Mouse (Mus musculus): ENCODE data around the gene Tmem203. TPM values are rescaled to one million over a fixed set of nuclear protein-coding genes. Genes with fewer than 3 reads are reported as not detected.

Tmem203 gene
- not detected for polyA plus RNA-seq (2014; fragmentation: Illumina TruSeq; extraction: RNeasy Lipid Tissue Mini Kit (QIAGEN cat#74804); ENCODE audit: low replicate concordance)

DNA sequence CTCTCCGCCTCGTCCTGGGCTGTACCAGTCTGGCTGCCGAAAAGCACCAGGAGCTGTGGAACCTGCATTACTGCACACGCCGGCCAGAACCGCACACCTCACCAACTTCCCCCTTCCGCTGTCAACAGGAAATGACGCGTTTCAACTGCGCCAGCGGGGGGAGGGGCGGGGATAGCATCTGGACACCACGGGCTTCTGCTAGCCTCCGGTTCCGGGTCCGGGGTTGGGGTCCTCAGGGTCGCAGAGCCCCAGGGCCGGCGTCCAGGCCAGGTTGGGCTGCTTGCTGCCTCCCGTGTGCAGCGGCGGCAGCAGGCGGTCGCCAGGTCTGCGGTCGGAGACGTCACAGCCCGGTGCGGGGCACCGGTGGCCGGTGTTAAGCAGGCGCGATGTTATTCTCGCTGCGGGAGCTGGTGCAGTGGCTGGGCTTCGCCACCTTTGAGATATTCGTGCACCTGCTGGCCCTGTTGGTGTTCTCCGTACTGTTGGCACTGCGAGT lies at the start of gene Tmem203:
Gene Tmem203, plus strand, starts transcription at position 156 of the 496 bp plus-strand sequence.

DNA sequence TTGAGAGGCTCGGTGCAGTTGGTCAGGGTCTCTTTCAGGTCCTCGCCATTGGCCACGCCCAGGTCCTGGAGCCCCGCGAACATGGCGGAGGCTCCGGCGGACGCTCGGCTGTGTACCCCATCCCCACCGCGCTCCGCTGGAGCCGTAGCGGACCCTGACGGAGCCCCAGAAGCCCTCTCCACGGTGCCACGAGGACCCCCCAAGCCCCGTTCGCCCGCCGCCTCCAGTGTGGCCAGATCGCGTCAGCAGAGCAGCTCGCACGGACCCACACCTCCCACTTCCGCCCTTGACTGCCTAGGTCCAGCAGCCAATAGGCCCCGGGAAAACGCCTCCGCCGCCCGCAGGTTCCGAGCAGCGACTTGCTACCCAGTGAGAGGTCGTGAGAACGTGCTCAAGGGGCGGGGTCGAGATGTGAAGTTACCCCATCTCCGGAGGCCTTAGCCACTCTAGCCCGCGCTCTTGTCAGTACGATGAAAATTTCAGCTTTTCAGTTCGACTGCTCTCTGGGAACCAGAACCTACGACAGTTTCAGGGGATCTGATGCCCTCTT lies 44.0 kb upstream of the Tmem203 start, which contains the start of gene Nelfb:
Gene Nelfb, minus strand, starts transcription at position 369 of the 550 bp plus-strand sequence.

DNA sequence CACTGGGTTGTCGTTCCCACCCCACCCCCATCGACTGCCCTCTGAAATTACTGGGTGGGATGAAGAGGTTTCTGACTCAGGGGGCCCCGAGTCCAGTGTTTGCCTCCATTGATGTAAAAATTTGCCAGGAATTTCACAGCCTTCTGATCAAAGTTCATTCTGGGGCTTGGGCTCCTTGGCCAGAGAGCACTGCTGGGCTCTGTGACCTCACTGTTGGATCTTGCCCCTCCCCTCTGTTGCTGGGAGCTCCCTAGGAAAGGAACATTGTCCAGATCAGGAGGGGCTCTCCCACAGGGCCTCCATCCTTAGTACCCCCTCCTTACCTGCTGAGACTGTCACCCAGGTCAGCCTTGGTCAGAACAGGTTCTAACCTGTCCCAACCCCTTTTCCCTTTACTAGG lies 40.8 kb upstream of the Tmem203 start, which contains the start of gene Stpg3:
Gene Stpg3, minus strand, starts transcription at position 194 of the 400 bp plus-strand sequence.

DNA sequence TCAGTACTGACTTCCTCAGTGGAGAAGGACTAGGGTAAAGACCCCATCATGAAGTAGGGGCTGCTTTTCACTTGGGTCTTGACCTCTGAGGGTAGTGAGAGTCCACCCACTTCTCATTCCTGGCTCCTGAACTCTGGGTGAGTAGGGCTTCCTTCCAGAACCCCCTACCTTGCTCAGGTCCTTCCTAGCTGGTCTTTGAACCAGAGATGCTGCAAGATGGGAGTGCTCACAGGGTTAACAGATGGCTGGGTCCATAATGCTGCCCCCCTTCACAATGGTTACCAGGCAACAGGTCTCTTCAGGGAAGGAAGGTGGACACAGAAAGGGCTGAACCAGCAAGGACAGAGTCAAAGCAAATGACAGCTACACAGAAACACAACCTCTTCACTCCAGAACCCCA lies 36.8 kb upstream of the Tmem203 start, which contains the start of gene Fam166a:
Gene Fam166a, plus strand, starts transcription at position 301 of the 400 bp plus-strand sequence.

DNA sequence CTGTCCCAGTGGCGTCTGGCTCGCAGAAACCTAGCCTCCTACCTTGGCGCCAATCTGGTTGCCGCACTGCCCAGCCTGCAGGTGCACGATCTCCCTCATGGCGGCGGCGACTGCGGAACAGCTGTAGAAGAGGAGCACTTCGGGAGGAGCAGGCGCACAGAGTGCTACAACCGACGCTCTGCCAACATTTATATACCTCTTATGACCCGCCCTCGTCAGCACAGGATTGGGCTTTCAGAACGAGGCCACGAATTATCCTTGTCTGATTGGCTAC lies 30.8 kb upstream of the Tmem203 start, which contains the start of gene Tubb4b:
Gene Tubb4b, minus strand, starts transcription at position 211 of the 274 bp plus-strand sequence.

DNA sequence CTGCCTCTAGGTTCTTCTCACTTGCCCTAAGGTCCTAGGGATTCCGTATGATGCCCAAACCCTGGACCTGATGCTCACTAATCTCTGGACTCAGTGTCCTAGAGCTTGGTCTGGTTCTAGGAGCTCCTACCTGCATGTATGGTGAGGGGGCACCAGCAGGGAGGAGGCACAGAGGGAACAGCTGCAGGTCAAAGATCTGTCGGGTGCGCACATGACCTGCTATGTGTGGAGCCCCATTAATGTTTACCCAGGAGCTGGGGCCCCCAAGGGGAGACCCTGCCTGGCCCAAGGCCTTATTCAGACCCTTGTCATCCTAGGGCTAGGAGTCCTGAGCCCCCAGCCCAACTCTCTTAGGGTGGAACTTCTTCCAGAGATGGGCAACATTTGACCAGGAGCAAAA lies 21.2 kb upstream of the Tmem203 start, which contains the start of gene Slc34a3:
Gene Slc34a3, minus strand, starts transcription at position 315 of the 400 bp plus-strand sequence.

DNA sequence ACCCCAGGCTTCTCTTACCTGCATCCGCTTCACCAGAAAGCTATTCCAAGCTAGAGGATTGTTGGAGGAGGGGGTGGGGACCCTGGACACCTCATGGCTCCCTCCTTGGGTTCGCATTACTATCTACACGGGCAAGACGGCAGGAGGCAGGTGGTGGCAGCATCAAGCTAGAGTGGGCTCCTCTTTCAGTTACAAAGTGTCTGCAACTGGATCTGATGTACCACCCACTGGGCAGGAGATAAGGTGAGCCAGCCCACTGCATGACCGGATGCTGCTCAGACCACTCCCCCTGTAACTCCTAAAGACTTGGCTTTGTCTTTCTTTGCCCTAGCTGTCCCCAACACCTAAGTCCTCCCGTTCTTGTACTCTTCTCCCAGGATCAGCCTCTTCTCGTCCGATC lies 18.6 kb upstream of the Tmem203 start, which contains the start of gene Rnf224:
Gene Rnf224, minus strand, starts transcription at position 174 of the 400 bp plus-strand sequence.

DNA sequence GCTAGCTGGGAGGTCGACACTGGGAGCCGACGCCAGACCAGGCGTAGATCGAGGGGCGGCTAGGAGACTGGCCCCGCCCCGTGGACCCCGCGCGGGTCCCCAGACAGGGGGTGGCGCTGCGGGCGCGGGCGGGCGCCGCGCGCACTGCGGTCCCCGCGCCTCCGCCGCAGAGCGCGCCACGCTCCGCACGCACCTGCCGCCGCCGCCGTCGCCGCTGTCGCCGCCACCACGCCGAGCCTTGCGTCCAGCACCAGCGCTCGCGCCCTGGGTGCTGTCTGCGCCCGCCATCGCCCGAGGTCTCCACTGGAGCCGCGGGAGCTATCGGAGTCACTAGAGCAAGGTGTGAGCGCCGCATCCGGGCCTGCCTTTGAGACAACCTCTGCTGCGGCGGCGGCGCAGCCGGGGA lies 13.1 kb upstream of the Tmem203 start, which contains the start of the genes Rnf208 and Cysrt1:
Gene Rnf208, plus strand, starts transcription at position 155 of the 406 bp plus-strand sequence.
Gene Cysrt1, minus strand, starts transcription at position 352 of the 406 bp plus-strand sequence.

DNA sequence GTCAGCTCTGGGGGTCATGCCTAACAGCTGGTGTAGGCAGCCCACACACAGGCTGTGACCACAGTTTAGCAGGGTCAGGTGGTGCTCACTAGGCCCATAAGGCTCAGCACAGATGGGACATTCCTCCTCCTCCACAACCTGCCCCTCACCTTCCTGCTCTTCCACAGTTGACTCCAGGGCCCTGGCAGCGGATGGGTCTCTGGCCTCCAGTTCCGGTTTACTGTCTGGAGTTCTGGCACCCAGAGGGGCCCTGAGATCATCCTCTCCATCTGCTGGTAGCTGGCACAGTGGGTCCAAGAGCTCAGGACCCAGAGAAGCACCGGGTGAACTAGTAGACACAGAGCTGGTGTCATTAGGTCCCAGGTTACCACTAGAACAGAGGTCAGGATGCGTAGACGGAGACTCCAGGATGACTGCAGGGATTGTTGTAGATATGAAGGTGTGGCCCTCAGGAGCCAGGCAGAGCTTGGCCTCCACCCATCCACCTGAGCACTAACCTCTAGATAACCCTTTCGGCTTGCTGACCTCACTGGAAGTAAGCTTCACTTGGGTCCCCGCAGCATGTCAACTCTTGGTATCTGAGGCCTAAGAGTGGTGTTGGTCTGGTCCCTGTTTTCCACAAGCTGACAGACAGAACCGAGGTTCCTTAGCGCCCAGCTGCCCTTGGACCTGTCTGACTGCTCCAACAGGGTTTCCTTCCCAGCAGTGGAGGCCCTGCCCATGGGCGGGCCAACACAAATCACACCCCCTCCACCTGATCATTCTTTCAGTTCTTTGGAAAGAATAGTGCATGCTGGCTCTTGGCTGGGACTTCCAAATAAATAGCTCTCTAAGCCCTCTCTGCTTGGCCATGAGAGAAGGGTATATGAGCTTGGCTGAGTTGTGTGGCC lies 8.8 kb upstream of the Tmem203 start, which contains the start of gene AL732309.1:
Gene AL732309.1, minus strand, starts transcription at position 681 of the 890 bp plus-strand sequence.

DNA sequence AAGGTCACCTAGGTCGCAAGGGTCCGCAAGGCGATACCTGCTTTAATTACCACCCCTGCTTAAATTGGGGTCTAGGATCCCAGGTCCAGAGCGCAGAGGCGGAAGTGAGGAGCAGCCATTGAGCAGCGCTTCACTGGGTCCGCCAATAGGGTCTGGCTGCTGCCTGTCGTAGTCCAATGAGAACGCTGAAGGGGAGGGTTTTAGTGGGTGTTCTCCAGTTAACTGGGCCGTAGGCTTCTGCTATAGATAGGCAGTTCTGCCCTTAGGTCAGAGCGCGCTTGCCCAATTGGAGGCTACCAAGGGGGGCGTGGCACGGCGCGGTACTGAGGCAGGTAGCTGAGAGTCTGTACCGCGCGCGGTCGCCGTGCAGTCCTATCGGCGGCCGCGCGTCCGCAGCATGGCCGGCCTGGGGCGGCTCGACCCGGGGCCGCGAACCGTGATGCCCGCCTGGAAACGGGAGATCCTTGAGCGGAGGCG lies 7.1 kb downstream of the Tmem203 start, which contains the start of gene Tprn:
Gene Tprn, plus strand, starts transcription at position 328 of the 477 bp plus-strand sequence.

DNA sequence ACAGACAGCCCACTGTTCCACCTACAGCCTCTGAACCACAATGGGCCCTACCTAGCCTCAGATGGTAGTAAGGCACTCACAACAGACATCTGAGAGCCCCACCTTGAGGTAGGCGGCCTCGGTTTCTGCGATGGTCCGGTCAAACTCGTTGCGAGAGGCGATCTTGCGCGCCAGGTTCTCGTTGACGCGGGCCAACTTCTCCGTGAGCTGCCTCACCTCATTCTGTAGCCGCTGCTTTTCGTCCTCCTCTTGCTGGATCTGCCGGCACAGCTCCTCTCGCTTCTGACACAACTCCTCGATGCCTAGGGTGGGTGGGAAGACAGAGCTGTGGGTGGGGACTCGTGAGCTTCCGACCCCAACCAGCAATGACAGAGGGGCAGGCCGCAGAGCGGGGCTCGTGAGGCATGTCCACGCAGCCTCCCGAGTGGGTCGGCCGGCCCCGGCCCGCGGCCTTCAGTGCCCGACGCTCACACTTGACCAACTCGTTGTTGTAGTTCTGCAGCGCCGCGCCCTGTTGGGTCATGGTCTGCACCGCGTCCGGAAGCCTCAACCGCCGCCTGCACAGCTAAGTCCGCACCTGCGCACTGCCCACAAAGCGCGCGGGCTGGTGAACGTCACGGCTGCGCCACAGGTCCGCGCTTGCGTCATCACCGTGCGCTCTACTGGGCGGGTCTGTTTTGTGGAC lies 16.7 kb downstream of the Tmem203 start, which contains the start of the genes Ssna1 and Anapc2:
Gene Ssna1, minus strand, starts transcription at position 612 of the 685 bp plus-strand sequence.
Gene Anapc2, plus strand, starts transcription at position 652 of the 685 bp plus-strand sequence.

DNA sequence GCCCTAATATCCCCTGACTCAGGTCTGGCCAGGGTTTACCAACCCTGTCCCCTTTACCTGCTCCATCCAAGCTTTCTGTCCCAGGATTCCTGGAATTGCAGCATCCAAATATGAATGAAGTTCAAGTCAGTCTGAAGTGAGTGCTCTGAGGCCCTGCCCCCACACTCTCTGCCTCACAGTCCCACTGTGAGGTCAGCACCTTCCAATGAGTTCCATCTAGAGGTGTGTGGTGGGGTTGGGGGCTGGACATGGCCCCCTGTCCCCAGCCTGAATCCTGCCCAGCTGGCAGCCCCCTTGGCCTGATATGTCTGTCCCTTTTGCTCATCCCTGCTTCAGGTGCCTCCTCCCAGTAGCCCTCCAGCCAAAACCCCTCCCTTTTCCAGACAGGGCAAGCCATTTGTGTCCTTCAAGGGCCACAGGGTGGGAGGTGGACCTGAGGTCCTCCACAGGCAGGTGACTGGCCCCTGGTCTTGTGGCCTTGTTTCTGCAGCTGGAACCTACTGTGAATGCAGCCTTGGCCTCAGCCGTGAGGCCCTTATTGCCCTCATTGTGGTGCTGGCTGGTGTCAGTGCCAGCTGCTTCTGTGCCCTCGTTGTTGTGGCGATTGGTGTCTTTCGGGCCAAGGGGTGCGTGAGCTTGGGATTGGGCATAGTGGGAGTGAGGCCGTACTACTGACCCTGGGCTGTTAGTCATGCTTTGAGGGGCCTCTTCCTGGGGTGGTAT lies 32.8 kb downstream of the Tmem203 start, which contains the start of gene Tmem210:
Gene Tmem210, plus strand, starts transcription at position 219 of the 723 bp plus-strand sequence.

DNA sequence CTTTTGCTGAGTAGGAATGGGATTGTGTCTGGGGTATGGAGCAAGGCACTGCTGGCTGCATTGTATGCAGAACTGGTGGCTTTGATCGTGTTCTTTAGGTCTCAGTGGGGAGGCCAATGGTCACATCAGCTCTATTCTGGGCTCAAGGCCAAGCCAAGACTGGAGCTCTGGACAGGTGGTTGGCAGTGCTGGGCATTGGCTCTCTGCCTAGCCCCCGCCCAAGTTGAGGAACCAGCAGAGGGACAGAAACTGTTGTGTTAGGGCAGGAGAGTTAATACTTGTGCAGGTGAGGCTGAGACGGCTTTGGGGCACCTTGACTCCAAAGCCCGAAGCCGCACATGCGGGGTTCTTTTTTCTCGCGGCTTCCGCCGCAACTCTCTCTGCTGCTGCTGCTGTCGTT lies 34.4 kb downstream of the Tmem203 start, which contains the start of gene Lrrc26:
Gene Lrrc26, plus strand, starts transcription at position 265 of the 400 bp plus-strand sequence.

Other genes starting within 250 kb of the Tmem203 start
- gene Nsmf, start 201.1 kb upstream of the Tmem203 start, polyA plus RNA-seq (2014; fragmentation: Illumina TruSeq; extraction: RNeasy Lipid Tissue Mini Kit (QIAGEN cat#74804); ENCODE audit: low replicate concordance) = 1.8 TPM
- 43.1 TPM for gene Entpd8, start 175.1 kb upstream of the Tmem203 start, polyA plus RNA-seq (2014; fragmentation: Illumina TruSeq; extraction: RNeasy Lipid Tissue Mini Kit (QIAGEN cat#74804); ENCODE audit: low replicate concordance)
- not detected for gene Noxa1, start 160.3 kb upstream of the Tmem203 start, polyA plus RNA-seq (2014; fragmentation: Illumina TruSeq; extraction: RNeasy Lipid Tissue Mini Kit (QIAGEN cat#74804); ENCODE audit: low replicate concordance)
- 17.8 TPM for gene Nrarp, start 74.7 kb upstream of the Tmem203 start, polyA plus RNA-seq (2014; fragmentation: Illumina TruSeq; extraction: RNeasy Lipid Tissue Mini Kit (QIAGEN cat#74804); ENCODE audit: low replicate concordance)
- gene Tor4a, start 58.6 kb upstream of the Tmem203 start, polyA plus RNA-seq (2014; fragmentation: Illumina TruSeq; extraction: RNeasy Lipid Tissue Mini Kit (QIAGEN cat#74804); ENCODE audit: low replicate concordance) = 2.0 TPM
- 3.2 TPM for gene Nelfb, start 44.0 kb upstream of the Tmem203 start, polyA plus RNA-seq (2014; fragmentation: Illumina TruSeq; extraction: RNeasy Lipid Tissue Mini Kit (QIAGEN cat#74804); ENCODE audit: low replicate concordance)
- not detected for gene Stpg3, start 40.8 kb upstream of the Tmem203 start, polyA plus RNA-seq (2014; fragmentation: Illumina TruSeq; extraction: RNeasy Lipid Tissue Mini Kit (QIAGEN cat#74804); ENCODE audit: low replicate concordance)
- gene Fam166a, start 36.7 kb upstream of the Tmem203 start, polyA plus RNA-seq (2014; fragmentation: Illumina TruSeq; extraction: RNeasy Lipid Tissue Mini Kit (QIAGEN cat#74804); ENCODE audit: low replicate concordance) = not detected
- 46.6 TPM for gene Tubb4b, start 30.7 kb upstream of the Tmem203 start, polyA plus RNA-seq (2014; fragmentation: Illumina TruSeq; extraction: RNeasy Lipid Tissue Mini Kit (QIAGEN cat#74804); ENCODE audit: low replicate concordance)
- gene Slc34a3, start 21.1 kb upstream of the Tmem203 start, polyA plus RNA-seq (2014; fragmentation: Illumina TruSeq; extraction: RNeasy Lipid Tissue Mini Kit (QIAGEN cat#74804); ENCODE audit: low replicate concordance) = not detected
- gene Rnf224, start 18.7 kb upstream of the Tmem203 start, polyA plus RNA-seq (2014; fragmentation: Illumina TruSeq; extraction: RNeasy Lipid Tissue Mini Kit (QIAGEN cat#74804); ENCODE audit: low replicate concordance) = not detected
- not detected for gene Rnf208, start 13.2 kb upstream of the Tmem203 start, polyA plus RNA-seq (2014; fragmentation: Illumina TruSeq; extraction: RNeasy Lipid Tissue Mini Kit (QIAGEN cat#74804); ENCODE audit: low replicate concordance)
- gene Cysrt1, start 13.0 kb upstream of the Tmem203 start, polyA plus RNA-seq (2014; fragmentation: Illumina TruSeq; extraction: RNeasy Lipid Tissue Mini Kit (QIAGEN cat#74804); ENCODE audit: low replicate concordance) = not detected
- 0.93 TPM for gene AL732309.1, start 8.6 kb upstream of the Tmem203 start, polyA plus RNA-seq (2014; fragmentation: Illumina TruSeq; extraction: RNeasy Lipid Tissue Mini Kit (QIAGEN cat#74804); ENCODE audit: low replicate concordance)
- 2.3 TPM for gene Tprn, start 7.2 kb downstream of the Tmem203 start, polyA plus RNA-seq (2014; fragmentation: Illumina TruSeq; extraction: RNeasy Lipid Tissue Mini Kit (QIAGEN cat#74804); ENCODE audit: low replicate concordance)
- 0.56 TPM for gene Ssna1, start 17.0 kb downstream of the Tmem203 start, polyA plus RNA-seq (2014; fragmentation: Illumina TruSeq; extraction: RNeasy Lipid Tissue Mini Kit (QIAGEN cat#74804); ENCODE audit: low replicate concordance)
- 4.6 TPM for gene Anapc2, start 17.0 kb downstream of the Tmem203 start, polyA plus RNA-seq (2014; fragmentation: Illumina TruSeq; extraction: RNeasy Lipid Tissue Mini Kit (QIAGEN cat#74804); ENCODE audit: low replicate concordance)
- gene Tmem210, start 32.7 kb downstream of the Tmem203 start, polyA plus RNA-seq (2014; fragmentation: Illumina TruSeq; extraction: RNeasy Lipid Tissue Mini Kit (QIAGEN cat#74804); ENCODE audit: low replicate concordance) = not detected
- 0.37 TPM for gene Lrrc26, start 34.5 kb downstream of the Tmem203 start, polyA plus RNA-seq (2014; fragmentation: Illumina TruSeq; extraction: RNeasy Lipid Tissue Mini Kit (QIAGEN cat#74804); ENCODE audit: low replicate concordance)
- not detected for gene Grin1, start 63.7 kb downstream of the Tmem203 start, polyA plus RNA-seq (2014; fragmentation: Illumina TruSeq; extraction: RNeasy Lipid Tissue Mini Kit (QIAGEN cat#74804); ENCODE audit: low replicate concordance)
- 13.8 TPM for gene Man1b1, start 76.9 kb downstream of the Tmem203 start, polyA plus RNA-seq (2014; fragmentation: Illumina TruSeq; extraction: RNeasy Lipid Tissue Mini Kit (QIAGEN cat#74804); ENCODE audit: low replicate concordance)
- 2.0 TPM for gene Dpp7, start 100.9 kb downstream of the Tmem203 start, polyA plus RNA-seq (2014; fragmentation: Illumina TruSeq; extraction: RNeasy Lipid Tissue Mini Kit (QIAGEN cat#74804); ENCODE audit: low replicate concordance)
- gene Uap1l1, start 110.2 kb downstream of the Tmem203 start, polyA plus RNA-seq (2014; fragmentation: Illumina TruSeq; extraction: RNeasy Lipid Tissue Mini Kit (QIAGEN cat#74804); ENCODE audit: low replicate concordance) = 5.0 TPM
- gene Sapcd2, start 116.9 kb downstream of the Tmem203 start, polyA plus RNA-seq (2014; fragmentation: Illumina TruSeq; extraction: RNeasy Lipid Tissue Mini Kit (QIAGEN cat#74804); ENCODE audit: low replicate concordance) = 0.11 TPM
- not detected for gene Entpd2, start 140.4 kb downstream of the Tmem203 start, polyA plus RNA-seq (2014; fragmentation: Illumina TruSeq; extraction: RNeasy Lipid Tissue Mini Kit (QIAGEN cat#74804); ENCODE audit: low replicate concordance)
- gene Npdc1, start 143.9 kb downstream of the Tmem203 start, polyA plus RNA-seq (2014; fragmentation: Illumina TruSeq; extraction: RNeasy Lipid Tissue Mini Kit (QIAGEN cat#74804); ENCODE audit: low replicate concordance) = 4.4 TPM
- gene Fut7, start 167.8 kb downstream of the Tmem203 start, polyA plus RNA-seq (2014; fragmentation: Illumina TruSeq; extraction: RNeasy Lipid Tissue Mini Kit (QIAGEN cat#74804); ENCODE audit: low replicate concordance) = not detected
- 0.48 TPM for gene Abca2, start 173.3 kb downstream of the Tmem203 start, polyA plus RNA-seq (2014; fragmentation: Illumina TruSeq; extraction: RNeasy Lipid Tissue Mini Kit (QIAGEN cat#74804); ENCODE audit: low replicate concordance)
- gene Clic3, start 201.4 kb downstream of the Tmem203 start, polyA plus RNA-seq (2014; fragmentation: Illumina TruSeq; extraction: RNeasy Lipid Tissue Mini Kit (QIAGEN cat#74804); ENCODE audit: low replicate concordance) = not detected
- gene Paxx, start 205.7 kb downstream of the Tmem203 start, polyA plus RNA-seq (2014; fragmentation: Illumina TruSeq; extraction: RNeasy Lipid Tissue Mini Kit (QIAGEN cat#74804); ENCODE audit: low replicate concordance) = 5.1 TPM
- gene Ptgds, start 214.6 kb downstream of the Tmem203 start, polyA plus RNA-seq (2014; fragmentation: Illumina TruSeq; extraction: RNeasy Lipid Tissue Mini Kit (QIAGEN cat#74804); ENCODE audit: low replicate concordance) = not detected
- not detected for gene Lcn12, start 238.5 kb downstream of the Tmem203 start, polyA plus RNA-seq (2014; fragmentation: Illumina TruSeq; extraction: RNeasy Lipid Tissue Mini Kit (QIAGEN cat#74804); ENCODE audit: low replicate concordance)
- gene Fbxw5, start 245.3 kb downstream of the Tmem203 start, polyA plus RNA-seq (2014; fragmentation: Illumina TruSeq; extraction: RNeasy Lipid Tissue Mini Kit (QIAGEN cat#74804); ENCODE audit: low replicate concordance) = not detected
- gene C8g, start 246.3 kb downstream of the Tmem203 start, polyA plus RNA-seq (2014; fragmentation: Illumina TruSeq; extraction: RNeasy Lipid Tissue Mini Kit (QIAGEN cat#74804); ENCODE audit: low replicate concordance) = not detected